Mouse (Mus musculus) G1E (cell line): Measurements from ENCODE around the gene Rps6kc1. TPM values are rescaled to one million over a fixed set of nuclear protein-coding genes. Genes with fewer than 3 reads are reported as not detected.

Experiments
- ATAC-seq: 2 replicates; pipeline ENCODE4 v1.8.0; 2016; ENCODE audit warnings: mild to moderate bottlenecking; ENCODE audit not compliant: insufficient number of reproducible peaks, poor library complexity, low FRiP score, severe bottlenecking; ENCODE audit errors: extremely low read depth
- DNase-seq: peaks from one replicate; pipeline ENCODE4 v3.0.0; 2012; ENCODE audit warnings: low spot score
- H3K27me3 ChIP-seq: 2 replicates; pipeline ENCODE4 v1.6.1; 2012; ENCODE audit warnings: mild to moderate bottlenecking, low read length, inconsistent platforms; ENCODE audit not compliant: insufficient read depth
- H3K36me3 ChIP-seq: replicated peaks from 2 replicates; pipeline ENCODE3; 2012; ENCODE audit warnings: mild to moderate bottlenecking, inconsistent platforms
- H3K4me1 ChIP-seq: 2 replicates; pipeline ENCODE4 v1.6.1; 2012; ENCODE audit warnings: low read depth, low read length, inconsistent platforms, mixed read lengths; ENCODE audit not compliant: insufficient read depth
- H3K4me3 ChIP-seq: 2 replicates; pipeline ENCODE4 v1.5.1; 2012; ENCODE audit warnings: low read depth, mild to moderate bottlenecking, inconsistent platforms, low read length, moderate library complexity, mixed read lengths
- H3K9me3 ChIP-seq: replicated peaks from 2 replicates; pipeline ENCODE4 v1.6.1; 2012; ENCODE audit warnings: inconsistent platforms
- CTCF ChIP-seq: IDR thresholded peaks from 2 replicates; pipeline ENCODE4 v1.5.1; 2012; ENCODE audit warnings: low read depth, low read length, inconsistent platforms, mixed read lengths
- GATA1 ChIP-seq: IDR thresholded peaks from 2 replicates; pipeline ENCODE4 v1.6.1; 2012; ENCODE audit warnings: borderline replicate concordance, low read length, inconsistent platforms, mixed read lengths
- GATA2 ChIP-seq: IDR thresholded peaks from 2 replicates; pipeline ENCODE4 v1.6.1; 2012; ENCODE audit warnings: low read depth, low read length, inconsistent platforms, borderline replicate concordance
- POLR2AphosphoS5 ChIP-seq: IDR thresholded peaks from 2 replicates; pipeline ENCODE4 v1.6.1; 2012; ENCODE audit warnings: low read depth, low read length, inconsistent platforms; ENCODE audit not compliant: insufficient replicate concordance
- TAL1 ChIP-seq: conservative IDR thresholded peaks from 2 replicates; pipeline ENCODE4 v1.6.1; 2012; ENCODE audit warnings: low read depth, low read length, inconsistent platforms, mixed read lengths
- polyA plus RNA-seq: library from polyadenylated mRNA; stranded (reverse); fragments of >175 nt; gene quantifications from 2 replicates; pipeline ENCODE4 v1.2.3, GENCODE M21; 2012
- total RNA-seq, 2 experiments: library from RNA; stranded (forward) in 1 of 2; stranded (reverse) in 1 of 2; fragments of 200-1000 nt in 1 of 2; fragments of >200 nt in 1 of 2; fragmentation: Nextera tagmentation in 1 of 2; gene quantifications; 2 replicates each; pipeline ENCODE4 v1.2.3; 2014 to 2017

The Rps6kc1 gene
- total RNA-seq (2014; fragmentation: Nextera tagmentation) (12.8 and 16.5 TPM in 2 replicates), total RNA-seq (2017) (13.3 and 15.2 TPM in 2 replicates), polyA plus RNA-seq (22.8 and 31.4 TPM in 2 replicates)

DNA sequence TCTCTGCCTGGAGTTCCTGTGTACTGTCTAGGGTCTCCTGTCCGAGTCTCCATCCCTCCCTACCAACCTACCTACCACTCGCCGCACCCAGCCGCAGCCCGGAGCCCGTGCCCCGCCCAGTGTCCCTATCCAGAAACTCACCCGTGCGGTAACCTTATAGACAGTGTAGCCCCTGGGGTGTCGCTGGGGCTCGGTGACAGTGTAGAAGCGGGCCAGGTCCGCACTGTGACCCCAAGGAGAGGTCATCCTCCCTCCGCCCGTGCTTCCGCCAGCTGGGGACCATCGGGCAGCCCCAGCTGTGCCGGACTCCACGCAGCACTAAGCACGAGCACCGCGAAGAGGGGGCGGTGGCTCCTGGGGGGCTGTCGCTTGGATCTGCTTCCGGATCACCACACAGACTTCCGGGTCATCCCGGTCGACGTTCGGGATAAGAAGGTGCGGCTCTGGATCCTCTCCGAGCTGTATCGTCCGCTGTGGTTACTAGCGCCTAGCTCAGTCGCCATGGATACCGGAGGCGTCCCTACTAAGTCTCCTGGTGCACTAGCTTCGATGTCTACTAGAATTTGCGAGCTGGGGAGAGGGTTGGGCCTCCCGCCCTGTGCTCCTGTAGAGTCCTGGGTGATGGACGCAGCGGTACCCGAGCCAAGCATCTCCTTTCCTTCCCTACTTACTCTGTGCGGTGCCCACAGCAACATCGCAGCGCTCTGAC, at the start of gene Rps6kc1:
TSS of gene Rps6kc1 (minus strand) at position 356 of the 709 bp plus-strand sequence.
- ATAC-seq, result peak; percentile 87
- Histone ChIP-seq H3K27me3 (no peaks in the 10 kb centered on the region), H3K4me1 (peaks cover 37% of the 10 kb centered on the region), H3K9me3 (no peaks in the 10 kb centered on the region), H3K36me3 (peaks cover 12% of the 10 kb centered on the region), H3K4me3 (peak within 1 kb of the TSS; percentile 97)
- TF ChIP-seq CTCF (no peak), TAL1 (no peak), GATA1 (no peak), POLR2AphosphoS5 (no peak), GATA2 (no peak)
- DNase-seq, result peak; percentile 58

DNA sequence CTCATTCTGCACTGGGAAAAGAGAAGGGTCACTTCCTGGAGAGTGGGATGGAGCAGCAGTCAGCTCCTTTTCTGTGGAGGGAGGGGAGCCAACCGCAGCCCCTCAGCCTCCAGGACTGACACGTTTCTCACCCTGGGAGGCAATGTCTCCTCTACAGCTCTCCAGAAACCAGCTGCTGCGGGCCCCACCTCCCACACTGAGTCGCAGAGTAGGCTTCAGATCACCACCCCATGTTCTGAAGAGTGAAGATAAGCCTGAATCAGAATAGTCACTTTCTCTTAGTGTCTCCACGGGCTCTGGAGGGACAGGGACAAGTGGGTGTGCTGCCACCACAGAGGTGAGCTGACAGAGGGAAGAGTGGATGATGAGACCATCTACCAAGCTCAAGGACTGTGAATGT, 47.3 kb upstream of the Rps6kc1 start:
- no peak for DNase-seq
- ATAC-seq, result no peak
- peaks cover 6% of the 10 kb centered on the region; the same call in 1 of the 2 replicates for H3K4me1 ChIP-seq
- no peaks in the 10 kb centered on the region for H3K9me3 ChIP-seq
- TF ChIP-seq TAL1 (no peak), POLR2AphosphoS5 (no peak), GATA2 (no peak)
- no peak overlapping the region for H3K4me3 ChIP-seq
- H3K27me3 ChIP-seq, result peaks cover 44% of the 10 kb centered on the region
- H3K36me3 ChIP-seq, result no peaks in the 10 kb centered on the region

DNA sequence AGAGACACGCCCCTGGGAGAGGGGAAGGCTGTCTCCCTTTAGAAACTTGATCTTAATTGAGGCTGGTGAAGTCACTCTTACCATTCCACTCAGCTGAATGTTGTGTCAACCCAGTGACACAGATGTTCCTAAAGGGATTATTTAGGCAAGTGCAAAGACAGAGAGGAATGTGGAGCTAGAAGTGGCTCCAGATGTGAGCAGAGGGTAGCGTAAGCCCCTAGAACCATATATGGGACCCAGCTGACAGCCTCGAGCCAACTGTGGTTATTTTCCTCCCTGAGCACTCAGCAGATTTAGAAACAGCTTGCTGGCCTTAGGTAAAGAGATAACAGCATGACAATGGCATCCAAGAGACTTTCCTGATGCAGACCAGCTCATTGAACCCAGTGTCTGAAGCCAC, 41.4 kb upstream of the Rps6kc1 start:
- TF ChIP-seq CTCF (no peak), TAL1 (no peak), GATA1 (no peak)
- Histone ChIP-seq H3K4me3 (no peak overlapping the region), H3K4me1 (peaks cover 8% of the 10 kb centered on the region), H3K27me3 (peaks cover 27% of the 10 kb centered on the region), H3K36me3 (peaks cover 12% of the 10 kb centered on the region), H3K9me3 (no peaks in the 10 kb centered on the region)
- no peak for DNase-seq
- no peak for ATAC-seq

DNA sequence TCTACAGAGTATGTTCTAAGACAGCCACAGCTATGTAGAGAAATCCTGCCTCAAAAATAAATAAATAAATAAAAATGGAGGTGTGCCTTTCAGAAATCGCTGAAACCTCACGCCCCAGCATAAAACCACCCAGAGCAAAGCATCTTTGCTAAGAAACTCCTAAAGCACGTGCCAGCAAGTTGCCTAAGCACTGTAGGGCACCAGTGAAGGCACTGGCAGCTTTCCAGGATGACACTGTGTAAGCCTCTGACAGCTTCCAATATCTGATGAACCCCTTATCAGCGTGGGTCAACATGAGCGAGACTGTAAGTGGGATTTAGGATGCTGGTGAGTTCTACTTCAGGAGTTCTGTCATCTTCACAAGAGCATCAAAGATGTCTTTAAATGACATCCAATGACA, 39.4 kb upstream of the Rps6kc1 start:
- no peak overlapping the region for H3K4me3 ChIP-seq
- ATAC-seq (no peak), DNase-seq (no peak)
- TF ChIP-seq GATA1, result no peak
- no peak for TF ChIP-seq TAL1
- no peak for TF ChIP-seq POLR2AphosphoS5
- no peak for TF ChIP-seq GATA2
- no peak for TF ChIP-seq CTCF
- H3K36me3 ChIP-seq, result peaks cover 28% of the 10 kb centered on the region
- peaks cover 5% of the 10 kb centered on the region for H3K4me1 ChIP-seq
- H3K9me3 ChIP-seq, result no peaks in the 10 kb centered on the region
- H3K27me3 ChIP-seq, result peaks cover 16% of the 10 kb centered on the region

DNA sequence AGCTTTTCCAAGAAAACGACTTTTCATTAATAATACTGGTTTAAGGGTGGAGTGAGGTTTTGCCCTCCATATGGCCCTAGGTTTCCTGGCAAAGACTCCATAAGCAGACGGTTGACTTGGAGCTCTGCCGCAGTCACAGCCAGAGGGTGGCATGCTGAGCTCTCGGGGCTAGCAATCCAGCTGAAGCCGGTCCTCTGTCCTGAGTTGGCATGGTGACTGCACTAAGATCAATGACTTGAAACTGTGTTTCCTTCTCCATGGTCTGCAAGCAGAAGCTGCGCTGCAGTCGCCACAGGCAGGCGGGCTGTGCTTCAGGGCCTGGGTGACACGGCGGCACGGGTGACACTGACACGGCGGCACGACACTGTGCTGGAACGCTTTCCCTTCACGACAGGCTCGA, 37.3 kb upstream of the Rps6kc1 start:
- peaks cover 5% of the 10 kb centered on the region; the same call in 1 of the 2 replicates for H3K27me3 ChIP-seq
- no peak overlapping the region for H3K4me3 ChIP-seq
- H3K36me3 ChIP-seq, result peaks cover 48% of the 10 kb centered on the region

DNA sequence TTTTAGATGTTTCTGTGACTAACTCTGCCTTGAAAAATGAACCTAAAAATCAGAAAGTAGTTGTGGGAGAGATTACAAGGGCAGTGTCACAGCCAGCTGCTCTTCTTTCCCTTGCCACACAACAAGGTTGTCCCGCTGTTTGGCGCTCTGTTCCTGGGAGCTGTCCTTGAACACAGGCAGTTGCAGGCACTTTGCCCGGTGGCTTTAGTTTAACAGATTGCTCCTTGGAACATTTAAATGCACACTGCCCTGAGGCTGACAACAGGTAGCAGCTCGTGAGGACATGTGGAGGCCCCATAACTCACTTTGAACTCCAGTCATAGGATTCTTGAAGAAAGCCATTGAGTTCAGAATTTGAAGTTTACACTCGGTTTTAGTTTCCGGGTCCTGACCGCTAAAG, 36.9 kb upstream of the Rps6kc1 start:
- H3K4me3 ChIP-seq, result no peak overlapping the region
- H3K36me3 ChIP-seq, result peaks cover 52% of the 10 kb centered on the region
- DNase-seq, result no peak
- H3K4me1 ChIP-seq, result peaks cover 5% of the 10 kb centered on the region
- no peaks in the 10 kb centered on the region for H3K9me3 ChIP-seq
- H3K27me3 ChIP-seq, result peaks cover 2% of the 10 kb centered on the region; the same call in 1 of the 2 replicates
- ATAC-seq, result no peak
- TF ChIP-seq TAL1 (no peak), GATA1 (no peak), GATA2 (no peak), POLR2AphosphoS5 (no peak), CTCF (no peak)

More for the DNA sequence above, 37.3 kb upstream of the Rps6kc1 start:
- TF ChIP-seq POLR2AphosphoS5 (no peak), TAL1 (no peak), CTCF (no peak), GATA1 (no peak), GATA2 (no peak)
- DNase-seq (no peak), ATAC-seq (no peak)
- Histone ChIP-seq H3K9me3 (no peaks in the 10 kb centered on the region), H3K4me1 (peaks cover 5% of the 10 kb centered on the region)

DNA sequence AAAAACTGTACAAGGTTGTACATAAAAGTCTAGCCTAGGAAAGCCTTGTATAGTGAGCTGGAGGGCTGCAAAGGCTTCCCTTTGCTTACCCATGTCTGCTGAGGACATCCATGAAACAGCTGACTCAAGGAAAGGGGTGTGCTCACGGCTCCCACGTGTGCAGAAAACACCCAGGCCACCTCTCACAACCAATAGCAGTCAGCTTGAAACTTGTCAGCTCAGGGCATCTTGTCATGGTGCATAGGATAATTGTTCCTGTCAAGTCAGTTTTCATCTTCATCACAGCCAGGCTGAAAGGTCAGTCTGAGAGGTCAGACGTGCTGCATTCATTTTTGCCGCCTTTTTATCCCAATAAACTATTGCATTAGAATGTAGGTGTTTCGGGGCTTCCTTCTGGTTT, 36.4 kb upstream of the Rps6kc1 start:
- Histone ChIP-seq H3K4me3 (no peak overlapping the region), H3K27me3 (peaks cover 1% of the 10 kb centered on the region; the same call in 1 of the 2 replicates), H3K36me3 (peaks cover 56% of the 10 kb centered on the region), H3K4me1 (peaks cover 5% of the 10 kb centered on the region), H3K9me3 (no peaks in the 10 kb centered on the region)
- DNase-seq (no peak), ATAC-seq (no peak)
- TF ChIP-seq TAL1 (no peak), CTCF (no peak), GATA2 (no peak), POLR2AphosphoS5 (no peak), GATA1 (no peak)
